Mouse (Mus musculus): ENCODE results near the gene Clec9a.

The Clec9a gene

DNA sequence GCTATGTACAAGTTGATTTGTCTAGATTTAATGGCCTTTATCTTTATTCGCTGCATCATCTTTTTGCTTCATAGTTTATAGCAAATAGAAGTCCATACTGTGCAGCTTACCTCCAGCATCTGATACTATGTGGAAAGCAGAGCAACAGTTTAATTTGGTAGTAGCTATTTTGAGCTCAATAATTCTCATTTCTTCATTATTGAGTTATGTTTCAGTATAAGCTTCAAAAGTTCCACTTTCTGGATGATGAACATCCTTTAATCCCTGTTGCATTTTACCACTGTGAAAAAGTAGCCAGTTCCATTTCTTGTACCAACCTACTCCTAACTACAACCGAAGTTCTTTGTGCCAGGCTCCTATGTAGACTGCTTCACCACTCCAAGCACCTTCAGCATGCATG, at the start of gene Clec9a:
Clec9a (plus strand) TSS at position 301 of the 400 bp plus-strand sequence.
- no peak for DNase-seq (ENCODE audit: extremely low read depth, low read depth)

DNA sequence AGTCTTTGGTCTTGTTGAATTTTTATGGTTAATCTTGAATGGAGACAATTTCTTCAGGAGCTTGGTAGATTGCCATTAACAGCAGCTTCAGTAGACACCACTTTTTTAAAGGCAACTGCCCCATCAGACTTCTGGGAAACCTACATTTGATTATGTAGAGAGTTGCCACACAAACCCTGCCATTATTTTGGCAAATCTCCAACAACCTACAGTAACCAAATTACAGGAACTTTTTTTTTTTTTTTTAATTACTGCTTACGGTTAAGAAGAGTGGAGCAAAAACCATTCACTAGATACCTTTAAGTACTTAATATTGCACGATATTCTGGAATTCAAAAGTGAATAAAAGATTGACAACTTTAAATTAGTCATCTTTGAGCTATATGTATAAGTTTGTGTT, 49.1 kb upstream of the Clec9a start:
- no peak for DNase-seq (ENCODE audit: extremely low read depth, low read depth)

DNA sequence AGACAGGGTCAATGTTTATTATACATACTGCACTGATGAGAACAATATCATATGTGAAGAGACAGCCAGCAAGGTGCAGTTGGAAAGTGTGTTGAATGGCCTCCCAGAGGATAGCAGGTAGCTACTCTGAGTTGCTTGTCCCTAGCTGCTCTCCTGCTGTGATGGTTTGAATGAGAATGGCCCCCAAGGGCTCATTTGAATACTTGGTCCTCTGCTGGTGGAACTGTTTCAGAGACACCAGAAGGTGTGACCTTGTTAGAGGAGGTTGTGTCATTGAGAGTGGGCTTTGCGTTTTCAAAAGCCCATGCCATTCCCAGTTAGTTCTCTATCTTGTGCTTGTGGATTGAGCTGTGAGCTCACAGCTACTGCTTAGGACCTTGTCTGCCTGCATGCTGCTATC, 44.7 kb upstream of the Clec9a start:
- DNase-seq (ENCODE audit: extremely low read depth, low read depth): no peak

DNA sequence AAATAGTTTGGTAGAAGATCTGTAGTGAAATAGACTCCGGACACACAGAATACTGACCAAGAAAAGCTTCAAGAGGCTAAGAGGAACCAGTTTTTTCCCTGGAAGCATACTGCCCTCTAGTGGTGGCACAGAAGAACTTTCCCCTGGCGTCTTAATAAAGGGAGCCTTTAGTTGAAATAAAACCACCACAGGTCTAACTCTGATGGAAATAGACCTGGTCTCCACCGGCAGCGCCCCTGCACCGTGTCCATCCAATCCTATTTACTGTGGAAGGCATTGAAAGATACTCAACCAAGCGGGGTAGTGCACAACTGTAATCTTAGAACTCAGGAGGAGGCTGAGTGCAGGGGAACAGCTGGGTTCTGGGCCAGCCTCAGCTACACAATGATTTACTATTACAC, 42.7 kb upstream of the Clec9a start:
- DNase-seq (ENCODE audit: extremely low read depth, low read depth): peak; percentile 50

DNA sequence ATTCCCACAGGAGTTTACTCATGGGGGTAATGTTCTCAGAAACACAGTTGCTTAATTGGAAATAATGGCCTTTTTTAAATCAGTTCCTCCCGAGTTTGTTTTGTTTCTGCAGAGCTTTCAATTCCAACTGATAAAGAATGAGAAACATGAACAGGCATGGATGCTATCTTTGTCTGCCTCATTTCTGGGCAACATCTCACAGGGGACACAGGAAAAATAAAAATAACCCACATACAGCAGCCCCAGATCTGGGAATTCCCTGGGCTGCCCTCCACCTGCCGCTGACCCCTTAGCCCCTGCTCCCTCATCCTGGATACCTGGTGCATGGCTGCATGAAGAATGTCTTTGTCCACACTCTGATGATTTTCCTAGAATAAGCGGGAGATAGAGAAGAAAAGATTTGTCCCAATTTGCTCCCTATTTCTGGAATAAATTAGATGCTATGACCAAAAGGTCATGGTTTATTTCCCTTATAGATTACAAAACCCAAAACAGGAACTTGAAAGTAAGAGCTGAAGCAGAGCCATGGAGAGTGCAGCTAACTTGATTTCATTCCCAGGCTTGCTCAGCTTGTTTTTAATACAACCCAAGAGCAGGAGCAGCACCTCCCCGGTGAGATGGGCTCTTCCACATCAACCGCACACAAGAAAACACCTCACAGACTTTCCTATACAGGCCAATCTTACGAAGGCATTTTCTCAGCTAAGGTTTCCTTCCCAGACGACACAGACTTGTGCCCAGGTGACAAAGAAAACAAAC, 39.1 kb upstream of the Clec9a start:
- no peak for DNase-seq (ENCODE audit: extremely low read depth, low read depth)

DNA sequence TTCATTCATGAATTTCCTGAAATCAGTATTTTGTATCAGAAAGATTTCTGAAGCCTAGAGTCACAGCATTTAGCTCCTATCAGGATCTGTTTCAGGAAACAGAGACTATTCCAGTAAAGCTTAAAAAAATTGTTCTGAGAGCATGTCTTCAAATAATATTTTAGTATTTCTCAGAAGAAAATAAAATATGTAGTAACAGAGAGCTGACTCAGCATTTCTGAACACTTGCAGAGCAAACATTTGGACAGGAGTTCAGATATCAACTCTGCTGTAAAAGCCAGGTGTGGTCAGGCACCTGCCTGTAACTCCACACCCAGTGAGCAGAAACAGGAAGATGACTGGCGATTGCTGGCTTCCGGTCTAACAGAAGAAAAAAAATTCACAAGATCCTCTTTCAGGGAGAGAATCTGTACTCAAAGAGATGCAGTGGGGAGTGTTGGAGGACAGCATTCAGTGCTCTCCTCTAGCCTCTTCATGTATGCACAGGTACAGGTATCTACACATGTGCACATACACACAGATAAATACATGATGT, 33.7 kb upstream of the Clec9a start:
- no peak for DNase-seq (ENCODE audit: extremely low read depth, low read depth)

DNA sequence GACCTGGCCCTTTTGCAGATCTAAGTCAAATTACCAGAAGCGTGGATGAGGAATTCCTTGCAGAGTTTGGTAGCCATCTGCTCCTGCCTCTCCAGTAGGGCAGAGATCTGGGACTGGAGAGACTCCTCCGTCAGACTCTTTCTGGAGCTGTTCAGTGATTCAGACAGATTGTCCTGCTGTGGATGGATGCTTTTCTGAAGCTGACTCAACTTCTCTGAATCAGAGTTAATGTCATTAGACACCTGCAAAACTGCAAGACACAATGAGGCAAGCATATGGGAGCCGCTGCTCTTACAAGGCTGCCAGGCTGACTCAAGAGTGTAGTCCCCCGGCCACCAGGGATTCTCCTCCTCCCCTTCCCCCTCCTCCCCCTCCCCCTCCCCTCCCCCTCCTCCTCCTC, 28.2 kb upstream of the Clec9a start:
- no peak for DNase-seq (ENCODE audit: extremely low read depth, low read depth)

DNA sequence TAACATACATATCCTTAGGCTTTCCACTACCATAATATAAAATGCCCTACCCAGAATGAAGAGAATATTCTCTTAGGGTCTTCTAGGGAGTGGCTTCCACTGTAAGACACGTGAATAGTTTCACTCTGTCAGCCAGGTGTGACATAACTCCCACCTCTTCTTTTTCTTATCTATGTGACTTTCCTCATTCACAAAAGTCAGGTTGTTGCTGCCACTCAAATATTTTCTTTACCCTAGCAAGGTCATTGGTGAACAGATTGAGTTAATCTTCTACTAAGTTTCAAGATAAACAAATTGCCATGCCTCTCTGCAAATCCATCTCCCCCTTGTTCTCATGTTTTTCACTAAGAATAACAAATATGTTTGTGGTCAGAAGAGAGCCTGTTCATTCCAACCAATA, 26.9 kb upstream of the Clec9a start:
- DNase-seq (ENCODE audit: extremely low read depth, low read depth): no peak

DNA sequence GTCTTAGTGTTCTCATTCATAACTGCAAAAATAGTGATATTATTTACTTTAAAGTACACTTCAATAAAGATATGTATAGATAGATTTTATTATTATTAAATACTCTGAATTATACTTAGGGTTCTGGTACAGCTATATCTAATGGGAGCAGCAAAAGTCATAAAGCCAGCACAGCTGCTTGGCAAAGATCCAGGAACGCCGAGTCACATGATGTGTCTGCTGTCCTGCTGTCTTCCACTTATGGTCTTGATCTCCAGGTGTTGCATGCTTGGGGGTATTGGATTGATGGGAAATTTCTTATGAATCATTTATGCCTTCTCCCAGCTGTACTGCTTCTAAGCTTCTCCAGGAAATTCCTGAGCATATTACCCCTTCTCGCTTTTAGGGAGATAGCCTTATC, 25.2 kb upstream of the Clec9a start:
- DNase-seq (ENCODE audit: extremely low read depth, low read depth): no peak

DNA sequence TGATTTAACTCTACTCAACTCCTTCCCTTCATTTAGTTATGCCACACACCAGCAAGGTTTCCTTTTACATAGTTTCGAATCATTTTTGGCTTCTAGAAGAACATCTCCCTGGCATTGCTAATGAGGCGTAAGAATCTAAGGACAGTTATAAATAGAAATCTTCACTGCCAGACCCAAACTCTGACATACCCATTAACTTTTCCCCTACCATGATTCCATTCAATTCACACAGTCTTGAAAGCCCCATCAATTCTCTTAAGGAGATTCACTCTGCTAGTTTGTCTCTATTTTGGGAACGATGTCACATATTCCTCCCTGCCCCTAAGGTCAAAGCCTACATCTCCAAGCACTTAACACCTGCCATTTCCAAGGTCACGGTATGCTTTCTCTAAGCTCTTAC, 23.7 kb upstream of the Clec9a start:
- no peak for DNase-seq (ENCODE audit: extremely low read depth, low read depth)

DNA sequence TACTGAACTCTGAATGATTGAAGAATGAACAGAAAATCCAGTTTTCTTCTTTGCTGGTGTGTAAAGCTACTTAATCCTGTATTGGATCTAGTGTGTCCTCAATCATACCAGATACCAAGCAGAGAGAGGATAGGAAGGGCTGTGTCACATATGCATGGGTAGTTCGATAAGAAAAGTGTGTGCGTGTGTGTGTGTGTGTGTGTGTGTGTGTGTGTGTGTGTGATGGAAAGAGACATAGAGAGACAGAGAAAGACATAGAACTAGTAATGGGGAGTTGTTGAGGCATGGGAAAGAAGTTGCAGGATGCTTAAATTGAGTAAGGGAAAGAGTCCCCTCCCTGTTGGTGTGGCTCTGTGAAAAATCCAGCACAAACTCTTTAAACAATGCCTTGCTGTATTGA, 22.9 kb upstream of the Clec9a start, which contains the start of gene Clec12b:
Clec12b (minus strand) TSS at position 101 of the 400 bp plus-strand sequence.
- DNase-seq (ENCODE audit: extremely low read depth, low read depth): no peak

DNA sequence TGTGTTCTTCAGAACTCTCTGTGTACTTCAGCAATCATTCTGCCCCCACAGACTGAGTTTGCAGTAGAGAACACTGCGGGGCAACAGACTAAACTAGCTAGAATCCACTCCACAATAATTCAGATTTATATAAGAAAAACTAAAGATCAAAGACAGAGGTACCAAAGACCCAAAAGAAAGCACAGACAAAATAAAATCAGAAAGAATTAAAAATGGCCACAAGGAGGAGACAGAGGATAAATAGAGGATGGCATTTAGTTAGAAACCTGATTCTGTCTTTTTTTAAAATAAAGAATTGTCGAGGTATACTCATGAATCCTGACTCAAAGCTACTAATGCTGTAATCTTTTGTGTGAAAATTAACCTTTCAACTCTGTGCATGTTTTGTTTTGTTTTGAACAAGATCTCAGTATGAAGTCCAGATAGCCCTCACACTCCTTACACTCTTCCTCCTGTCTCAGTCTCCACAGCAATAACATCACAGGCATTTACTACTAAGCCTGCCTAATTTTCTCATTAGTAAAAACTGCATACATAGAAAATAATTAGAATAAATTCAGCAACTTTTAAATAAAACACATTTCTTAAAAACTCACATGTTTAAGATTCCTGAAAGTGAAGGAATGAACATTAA, 15.5 kb upstream of the Clec9a start:
- DNase-seq (ENCODE audit: extremely low read depth, low read depth): no peak

DNA sequence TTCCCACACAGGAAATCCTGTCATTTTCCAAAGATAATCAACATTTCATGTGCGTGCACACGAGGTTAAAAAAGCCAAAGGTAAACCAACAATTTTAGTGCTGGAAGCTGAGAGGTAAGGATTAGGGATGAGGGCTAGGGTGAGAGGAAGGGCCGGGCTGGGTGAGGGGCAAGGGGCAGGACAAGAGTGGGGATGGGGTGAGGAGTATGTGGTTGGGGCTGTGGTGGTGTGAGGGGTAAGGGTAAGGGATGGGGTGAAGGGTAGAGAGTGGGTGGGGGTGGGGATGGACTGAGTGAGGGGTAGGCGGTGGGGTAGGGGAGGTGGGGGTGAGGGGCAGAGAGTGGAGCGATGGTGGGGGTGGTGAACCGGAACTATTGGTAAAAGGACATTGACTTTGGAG, 14.9 kb upstream of the Clec9a start:
- DNase-seq (ENCODE audit: extremely low read depth, low read depth): no peak

DNA sequence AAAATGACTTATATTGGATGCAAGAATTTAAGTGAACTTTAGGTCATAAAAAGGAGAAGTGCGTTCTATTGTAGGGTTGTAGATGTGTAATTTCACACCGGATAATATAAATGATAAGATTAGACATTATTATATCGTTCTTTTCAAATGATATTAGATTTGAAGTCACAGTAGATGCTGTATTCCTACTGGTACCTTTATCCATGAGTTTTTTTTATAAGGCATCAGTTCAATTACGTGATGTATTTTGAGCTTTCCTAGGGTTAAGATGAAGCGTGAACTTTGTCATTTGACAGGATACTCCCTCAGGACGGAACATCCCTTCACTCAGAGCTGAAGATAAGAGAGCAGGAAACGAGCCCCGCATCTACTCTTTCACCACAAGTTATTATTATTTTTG, 11.7 kb upstream of the Clec9a start, which contains the start of gene Clec1b:
Clec1b (plus strand) TSS at position 301 of the 400 bp plus-strand sequence.
- DNase-seq (ENCODE audit: extremely low read depth, low read depth): no peak

DNA sequence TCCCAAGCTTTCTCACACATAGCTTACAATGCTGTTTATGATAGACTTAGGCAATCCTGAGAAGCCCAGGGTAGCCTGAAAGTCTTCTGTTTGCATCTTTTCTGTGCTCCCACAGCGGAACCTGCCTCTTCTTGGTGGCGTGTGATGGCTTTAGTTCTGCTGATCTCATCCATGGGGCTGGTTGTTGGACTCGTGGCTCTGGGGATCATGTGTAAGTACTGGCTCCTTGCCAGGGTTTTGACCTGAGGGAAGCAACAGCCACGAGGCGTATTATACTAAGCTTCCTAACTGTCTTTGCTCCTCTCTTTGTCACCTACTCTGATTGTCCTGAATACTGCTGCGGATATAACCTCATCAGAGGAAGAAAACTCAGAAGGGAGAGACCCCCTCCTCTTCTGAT, 8.7 kb upstream of the Clec9a start:
- no peak for DNase-seq (ENCODE audit: extremely low read depth, low read depth)

DNA sequence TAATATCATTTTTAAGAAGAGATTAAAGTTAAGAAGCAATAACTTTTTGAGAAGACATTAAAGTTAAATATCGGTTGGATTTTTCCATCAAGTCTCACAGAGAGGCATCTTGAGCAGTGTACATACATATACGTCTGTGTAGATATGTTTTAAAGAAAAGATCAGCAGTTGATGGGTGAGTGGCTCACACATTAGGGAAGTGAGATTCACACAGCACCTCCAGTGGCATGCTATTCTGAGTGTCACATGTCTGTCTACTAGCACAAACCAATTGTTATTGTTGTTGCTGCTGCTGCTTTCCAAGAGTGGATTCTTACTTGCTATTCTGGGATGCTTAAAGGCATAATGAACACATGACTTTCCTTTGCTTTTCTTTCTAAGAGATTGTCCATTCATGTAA, 6.3 kb upstream of the Clec9a start:
- no peak for DNase-seq (ENCODE audit: extremely low read depth, low read depth)

DNA sequence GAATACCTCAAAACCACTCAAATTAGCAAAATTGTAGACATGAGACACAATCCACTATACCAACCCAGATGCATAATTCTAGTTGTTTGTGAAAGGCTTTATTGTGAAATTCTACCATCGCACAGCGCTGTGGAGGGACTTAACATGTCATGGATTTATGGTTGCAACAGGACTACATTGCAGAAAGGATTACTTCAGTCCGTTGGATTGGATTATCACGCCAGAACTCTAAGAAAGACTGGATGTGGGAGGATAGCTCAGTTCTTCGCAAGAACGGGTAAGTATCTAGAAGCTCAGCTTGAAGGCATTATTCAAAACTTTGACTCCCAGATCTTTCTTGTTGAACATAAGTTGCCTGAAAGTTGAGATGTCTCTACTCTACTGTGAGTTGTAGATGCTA, 5.3 kb upstream of the Clec9a start:
- no peak for DNase-seq (ENCODE audit: extremely low read depth, low read depth)

DNA sequence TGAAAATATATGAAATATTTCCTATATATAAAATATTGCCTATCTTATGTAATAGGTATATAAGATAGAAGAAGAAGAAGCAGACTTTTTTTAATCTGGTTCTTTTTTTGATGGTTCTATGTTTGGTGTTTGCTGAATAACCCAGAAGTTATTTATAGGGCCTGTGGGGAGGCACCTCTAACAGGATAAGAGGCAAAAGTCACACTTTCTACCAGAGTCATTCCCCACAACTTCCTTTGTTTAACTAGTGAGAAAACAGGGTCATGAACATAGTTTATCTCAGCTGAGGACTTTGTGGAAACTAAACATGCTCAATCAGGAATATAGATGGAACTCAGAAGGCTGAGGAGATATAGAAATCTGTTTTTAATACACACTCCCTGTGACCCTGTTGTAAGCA, 2.7 kb upstream of the Clec9a start:
- no peak for DNase-seq (ENCODE audit: extremely low read depth, low read depth)

DNA sequence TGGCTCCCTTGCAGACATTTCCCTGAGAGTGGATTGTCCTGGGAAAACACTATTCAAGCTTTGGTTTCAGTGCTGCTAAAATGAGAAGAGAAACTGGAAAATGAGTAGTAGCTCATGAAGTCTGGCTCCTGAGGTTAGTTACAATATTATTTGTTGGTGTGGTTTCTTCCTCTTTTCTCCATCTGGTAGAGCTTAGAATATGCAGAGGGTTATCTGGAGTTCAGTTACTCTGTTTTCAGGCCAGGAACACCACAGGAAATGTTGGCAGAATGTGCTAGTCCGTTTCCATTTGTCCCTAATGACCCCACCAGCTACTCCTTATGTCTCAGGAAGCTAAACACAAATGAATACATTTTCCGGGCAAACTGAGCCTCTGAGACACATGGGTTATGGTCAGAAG, 1.3 kb upstream of the Clec9a start:
- DNase-seq (ENCODE audit: extremely low read depth, low read depth): no peak

DNA sequence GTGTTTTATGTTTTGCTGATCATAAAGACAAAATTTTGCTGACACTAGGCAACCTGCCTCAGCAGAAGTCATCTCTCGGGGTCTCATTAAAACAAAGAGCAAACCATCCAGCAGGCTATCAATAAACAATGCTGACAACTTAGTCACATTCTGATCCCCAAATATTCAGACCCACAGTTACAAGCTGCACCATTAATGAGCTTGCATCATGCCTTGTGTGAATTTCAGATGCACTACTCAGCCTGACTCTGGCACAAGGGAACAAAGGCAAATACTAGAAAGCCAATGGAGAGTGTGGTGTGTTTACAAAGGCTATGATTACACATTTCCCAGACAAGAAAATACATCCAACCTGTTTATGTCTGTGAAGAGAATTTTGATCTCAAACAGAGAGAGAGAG, 5.5 kb downstream of the Clec9a start:
- no peak for DNase-seq (ENCODE audit: extremely low read depth, low read depth)

DNA sequence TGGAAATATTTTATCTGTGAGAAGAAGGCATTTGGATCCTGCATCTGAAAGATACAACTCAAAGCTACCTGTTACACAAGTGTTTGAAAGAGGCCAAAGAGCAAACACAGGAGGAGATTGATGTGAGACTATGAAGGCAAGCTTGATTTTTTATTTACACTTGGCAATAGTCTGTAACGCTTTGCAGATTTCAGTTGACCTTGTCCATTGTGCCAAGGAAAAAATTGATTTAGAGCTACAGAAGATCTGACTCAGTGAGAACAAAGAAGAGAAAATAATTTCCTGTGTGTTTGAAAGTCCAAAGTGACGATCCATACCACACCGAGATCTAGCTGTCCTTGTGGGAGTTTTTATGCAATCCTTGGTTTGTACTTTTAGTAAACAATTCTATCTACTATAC, 13.6 kb downstream of the Clec9a start:
- no peak for DNase-seq (ENCODE audit: extremely low read depth, low read depth)

DNA sequence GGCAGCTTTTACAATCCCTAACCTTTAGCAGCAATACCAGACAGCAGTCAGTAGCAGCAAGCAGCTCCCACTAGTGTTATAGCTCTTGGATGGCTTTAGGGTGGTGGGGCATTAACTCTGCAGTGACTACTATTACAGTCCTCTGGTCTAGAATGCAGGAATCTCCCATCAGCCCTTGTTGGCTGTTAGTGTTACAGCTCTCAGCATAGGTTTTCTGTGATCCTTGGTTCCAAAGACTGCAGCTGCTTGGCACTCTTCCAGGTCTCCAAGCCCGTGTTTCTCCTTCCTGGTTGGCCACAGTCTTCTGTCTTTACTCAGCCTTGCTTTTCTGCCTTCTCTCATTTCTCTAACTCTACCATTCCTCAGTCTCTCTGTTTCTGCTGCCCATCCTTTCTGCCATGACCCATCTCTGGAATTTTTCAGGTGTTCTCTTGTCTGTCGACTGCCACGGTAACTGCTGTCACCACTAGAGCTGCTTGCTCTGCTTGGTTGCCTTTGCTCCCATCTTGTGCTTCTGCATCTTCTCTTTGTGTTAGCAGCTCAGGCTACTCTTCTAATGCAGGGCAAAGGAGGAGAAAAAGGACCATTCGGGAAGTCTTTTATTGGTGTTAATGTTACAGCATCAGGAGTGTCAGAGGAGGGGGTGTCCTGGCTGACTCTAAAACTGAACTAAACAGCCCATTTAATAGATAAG, 14.5 kb downstream of the Clec9a start:
- DNase-seq (ENCODE audit: extremely low read depth, low read depth): no peak
